Mouse (Mus musculus): ENCODE data around the gene Gcc2. TPM values are rescaled to one million over a fixed set of nuclear protein-coding genes. Genes with fewer than 3 reads are reported as not detected.
"Not testable (repeated sequence)": the region's sequence is repeated elsewhere in the genome, so short reads cannot be mapped to it uniquely, and the experiment has no call there.

Gcc2 gene
- polyA plus RNA-seq, 1 experiment from 2014 or later, result 95.9 TPM

DNA sequence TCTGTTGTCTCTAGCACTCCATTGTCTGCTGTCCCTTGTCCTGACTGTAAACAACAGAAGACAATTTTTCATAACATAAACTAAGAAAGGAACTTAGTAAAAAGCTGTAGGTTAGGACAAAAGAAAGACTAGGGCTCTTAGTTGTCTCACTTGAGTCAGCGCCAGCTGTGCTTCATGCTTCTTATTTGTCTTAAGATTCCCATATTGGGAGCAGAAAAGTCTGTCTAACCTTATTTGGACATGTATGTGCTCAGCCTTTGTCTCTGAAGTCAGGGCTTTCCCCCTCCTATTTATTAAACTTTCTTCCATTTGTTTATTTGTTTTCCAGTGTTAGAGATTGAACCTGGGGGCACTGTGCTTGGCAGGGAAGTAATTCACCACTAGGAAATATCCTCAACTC lies 80.9 kb downstream of the Gcc2 start:
- H3K27me3 ChIP-seq (replicated peaks), result no peaks in the 10 kb centered on the region
- H3K27ac ChIP-seq, result no peak overlapping the region
- no peak overlapping the region for H3K9ac ChIP-seq
- H3K9me3 ChIP-seq, result no peaks in the 10 kb centered on the region
- H3K4me2 ChIP-seq, result no peak overlapping the region
- no peak overlapping the region for H3K4me3 ChIP-seq
- 0 out of 2 replicates have a peak, but pooled peaks cover 4% of the 10 kb centered on the region for H3K4me1 ChIP-seq
- ATAC-seq (replicated peaks), result no peak
- no peaks in the 10 kb centered on the region for H3K36me3 ChIP-seq (replicated peaks)
- WGBS, result 85% methylated on average over 1 of the region's 1 CpGs

DNA sequence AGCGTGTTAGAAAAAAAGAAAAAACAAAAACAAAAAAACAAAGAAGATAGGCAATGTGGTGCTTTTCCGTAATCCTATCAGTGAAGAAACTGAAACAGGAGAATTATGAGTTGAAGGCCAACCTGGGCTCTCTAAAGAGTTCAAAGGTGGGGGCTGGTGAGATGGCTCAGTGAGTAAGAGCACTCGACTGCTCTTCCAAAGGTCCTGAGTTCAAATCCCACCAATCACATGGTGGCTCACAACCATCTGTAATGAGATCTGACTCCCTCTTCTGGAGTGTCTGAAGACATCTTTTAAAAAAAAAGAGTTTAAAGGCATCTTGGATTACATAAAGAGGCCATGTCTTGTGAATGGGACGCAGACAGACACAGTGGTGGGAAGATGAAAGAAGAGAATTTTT lies 81.8 kb downstream of the Gcc2 start:
- ATAC-seq (replicated peaks); H3K27ac ChIP-seq; H3K36me3 ChIP-seq (replicated peaks); H3K4me2 ChIP-seq; H3K4me1 ChIP-seq; H3K9me3 ChIP-seq; H3K9ac ChIP-seq; H3K4me3 ChIP-seq; H3K27me3 ChIP-seq (replicated peaks): not testable (repeated sequence)
- WGBS, result 91% methylated on average over 4 of the region's 4 CpGs

DNA sequence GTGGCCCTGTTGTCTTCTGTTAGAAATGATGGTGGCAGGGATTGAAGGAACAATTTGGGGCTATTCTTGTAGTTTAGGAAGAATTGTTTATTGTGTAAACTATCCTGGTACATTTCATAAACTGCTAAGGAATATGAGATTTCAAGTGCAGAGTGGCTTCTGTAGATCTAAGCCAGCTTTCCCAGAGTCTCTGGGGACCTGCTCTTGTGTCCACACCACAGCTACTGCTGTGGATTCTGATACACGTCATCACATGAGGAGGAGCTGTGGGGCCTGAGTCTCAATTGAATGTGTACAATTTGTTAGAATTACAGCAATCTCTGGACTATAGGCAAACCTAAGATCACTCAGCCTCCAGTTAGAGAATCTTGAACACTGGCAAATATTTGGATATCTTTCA lies 83.3 kb downstream of the Gcc2 start:
- ATAC-seq (replicated peaks), result no peak
- Histone ChIP-seq H3K4me1 (0 out of 2 replicates have a peak, but pooled peaks cover 4% of the 10 kb centered on the region), H3K9me3 (no peaks in the 10 kb centered on the region), H3K27me3 (replicated peaks) (no peaks in the 10 kb centered on the region), H3K36me3 (replicated peaks) (no peaks in the 10 kb centered on the region), H3K9ac (no peak overlapping the region), H3K4me3 (no peak overlapping the region), H3K27ac (0 out of 2 replicates have a peak overlapping the region, but pooled peaks have one; percentile 35), H3K4me2 (no peak overlapping the region)
- WGBS, result 35% methylated on average over 1 of the region's 1 CpGs

DNA sequence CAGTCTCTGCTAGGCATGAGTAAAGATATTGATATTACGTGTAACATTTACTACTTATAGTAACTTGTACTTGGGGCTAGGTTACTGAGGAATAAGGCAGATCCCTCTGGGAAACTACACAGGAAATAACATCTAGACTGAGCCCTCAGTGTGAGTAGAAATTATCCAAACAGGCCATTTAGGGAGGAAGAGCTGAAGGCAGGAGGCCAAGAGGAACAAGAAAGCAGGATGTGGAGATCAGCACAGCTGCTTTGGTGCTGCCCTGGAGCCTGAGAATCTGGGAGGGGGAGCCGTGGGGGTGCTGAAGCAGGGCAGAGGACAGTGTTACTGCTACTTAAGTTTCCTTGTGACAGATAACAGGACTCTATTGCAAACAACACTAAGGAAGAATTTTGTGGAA lies 86.4 kb downstream of the Gcc2 start:
- WGBS, result 94% methylated on average over 2 of the region's 2 CpGs
- Histone ChIP-seq H3K4me2 (no peak overlapping the region), H3K4me3 (no peak overlapping the region), H3K27ac (0 out of 2 replicates have a peak overlapping the region, but pooled peaks have one; percentile 12), H3K36me3 (replicated peaks) (no peaks in the 10 kb centered on the region), H3K27me3 (replicated peaks) (no peaks in the 10 kb centered on the region), H3K9me3 (no peaks in the 10 kb centered on the region), H3K4me1 (0 out of 2 replicates have a peak, but pooled peaks cover 4% of the 10 kb centered on the region), H3K9ac (no peak overlapping the region)
- no peak for ATAC-seq (replicated peaks)

DNA sequence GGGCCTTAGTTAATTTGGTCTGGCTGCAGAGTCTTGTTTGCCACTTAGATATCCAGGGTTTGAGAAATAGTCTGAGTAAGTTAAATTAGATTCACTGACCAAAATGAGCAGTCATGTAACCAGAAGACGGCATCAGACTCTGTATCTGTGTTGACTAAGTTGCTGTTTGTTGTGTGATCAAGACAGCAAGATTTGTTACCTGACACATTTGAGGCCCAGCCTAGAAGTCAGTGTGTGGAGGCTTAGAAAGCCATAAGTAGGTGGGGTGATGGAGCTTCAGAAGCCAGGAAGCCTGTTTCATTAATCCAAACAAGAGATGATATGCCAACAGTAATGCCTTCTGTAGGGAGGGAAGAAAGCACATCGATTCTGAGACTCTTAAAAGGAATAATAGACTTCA lies 86.9 kb downstream of the Gcc2 start:
- 91% methylated on average over 2 of the region's 2 CpGs for WGBS
- no peak overlapping the region for H3K9ac ChIP-seq
- H3K27ac ChIP-seq, result 0 out of 2 replicates have a peak overlapping the region, but pooled peaks have one; percentile 12
- ATAC-seq (replicated peaks), result no peak
- H3K27me3 ChIP-seq (replicated peaks), result no peaks in the 10 kb centered on the region
- 0 out of 2 replicates have a peak, but pooled peaks cover 4% of the 10 kb centered on the region for H3K4me1 ChIP-seq
- no peaks in the 10 kb centered on the region for H3K36me3 ChIP-seq (replicated peaks)
- no peaks in the 10 kb centered on the region for H3K9me3 ChIP-seq
- no peak overlapping the region for H3K4me2 ChIP-seq
- H3K4me3 ChIP-seq, result no peak overlapping the region

DNA sequence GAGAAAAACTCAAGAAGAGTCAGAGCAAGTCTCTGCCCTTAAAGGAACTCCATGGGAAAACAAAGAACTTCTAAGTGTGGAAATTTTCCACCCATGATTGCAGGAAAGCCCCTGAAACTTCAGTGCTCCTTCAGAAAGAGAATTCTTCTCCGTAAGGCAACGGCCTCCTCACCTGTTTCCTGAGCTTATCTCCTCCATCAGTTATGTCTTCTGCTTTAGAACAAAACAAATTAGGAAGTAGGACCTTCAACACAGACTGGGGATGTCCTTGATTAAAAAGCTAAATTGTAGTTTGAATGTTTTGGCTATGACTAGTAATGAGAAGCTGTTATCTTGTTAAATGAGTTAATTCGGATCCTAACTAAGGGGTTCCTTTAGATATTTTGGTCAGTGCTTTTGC lies 88.3 kb downstream of the Gcc2 start:
- H3K4me2 ChIP-seq, result no peak overlapping the region
- H3K36me3 ChIP-seq (replicated peaks), result no peaks in the 10 kb centered on the region
- H3K27me3 ChIP-seq (replicated peaks), result no peaks in the 10 kb centered on the region
- H3K4me3 ChIP-seq, result no peak overlapping the region
- no peak for ATAC-seq (replicated peaks)
- H3K9me3 ChIP-seq, result no peaks in the 10 kb centered on the region
- no peak overlapping the region for H3K27ac ChIP-seq
- 94% methylated on average over 3 of the region's 3 CpGs for WGBS
- H3K9ac ChIP-seq, result no peak overlapping the region
- no peaks in the 10 kb centered on the region for H3K4me1 ChIP-seq

DNA sequence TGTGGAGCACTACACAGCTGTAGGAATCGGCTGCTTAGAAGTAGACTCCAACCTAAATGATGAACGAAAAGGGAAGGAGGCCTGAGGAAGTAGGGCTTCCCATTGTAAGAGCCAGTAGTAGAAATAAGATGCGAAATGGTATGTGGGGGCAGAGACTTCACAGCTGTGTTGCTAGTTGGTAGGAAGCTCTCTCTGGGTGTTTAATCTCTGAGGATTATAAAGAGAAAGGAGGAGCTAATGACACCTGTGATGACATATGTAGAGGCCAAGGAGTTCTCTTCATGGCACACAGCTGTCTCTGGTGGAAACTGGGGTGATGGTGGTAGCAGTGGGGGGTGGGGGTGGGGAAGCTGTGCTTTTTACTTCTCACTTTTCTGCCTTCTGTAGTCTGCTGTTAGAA lies 95.3 kb downstream of the Gcc2 start:
- Histone ChIP-seq H3K9me3 (no peaks in the 10 kb centered on the region), H3K27ac (no peak overlapping the region), H3K36me3 (replicated peaks) (no peaks in the 10 kb centered on the region), H3K27me3 (replicated peaks) (no peaks in the 10 kb centered on the region), H3K4me3 (no peak overlapping the region), H3K4me1 (no peaks in the 10 kb centered on the region), H3K4me2 (no peak overlapping the region), H3K9ac (no peak overlapping the region)
- WGBS, result 87% methylated on average over 3 of the region's 3 CpGs
- no peak for ATAC-seq (replicated peaks)

DNA sequence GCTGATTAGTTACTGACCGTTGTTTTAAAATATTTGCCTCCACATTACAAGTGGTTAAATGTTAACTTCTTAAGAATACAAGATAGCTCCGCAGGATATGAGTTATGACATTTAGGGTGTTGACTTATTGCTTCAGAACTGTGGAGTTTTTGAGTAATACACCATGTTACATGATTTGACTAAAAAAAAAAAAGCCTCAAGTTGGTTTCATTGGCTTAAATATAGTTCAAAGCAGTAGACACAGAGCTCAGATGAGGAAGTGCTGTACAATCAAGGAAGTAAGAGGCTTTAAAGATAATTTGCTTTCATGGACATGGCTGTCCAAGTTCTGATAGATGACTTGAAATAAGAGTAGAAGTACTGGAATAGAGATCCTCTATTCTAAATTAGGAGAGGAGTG lies 96.4 kb downstream of the Gcc2 start:
- no peak overlapping the region for H3K27ac ChIP-seq
- no peaks in the 10 kb centered on the region for H3K9me3 ChIP-seq
- no peaks in the 10 kb centered on the region for H3K27me3 ChIP-seq (replicated peaks)
- H3K4me1 ChIP-seq, result no peaks in the 10 kb centered on the region
- no peak for ATAC-seq (replicated peaks)
- 91% methylated on average over 2 of the region's 2 CpGs for WGBS
- H3K9ac ChIP-seq, result no peak overlapping the region
- H3K36me3 ChIP-seq (replicated peaks), result no peaks in the 10 kb centered on the region
- H3K4me2 ChIP-seq, result no peak overlapping the region
- no peak overlapping the region for H3K4me3 ChIP-seq

DNA sequence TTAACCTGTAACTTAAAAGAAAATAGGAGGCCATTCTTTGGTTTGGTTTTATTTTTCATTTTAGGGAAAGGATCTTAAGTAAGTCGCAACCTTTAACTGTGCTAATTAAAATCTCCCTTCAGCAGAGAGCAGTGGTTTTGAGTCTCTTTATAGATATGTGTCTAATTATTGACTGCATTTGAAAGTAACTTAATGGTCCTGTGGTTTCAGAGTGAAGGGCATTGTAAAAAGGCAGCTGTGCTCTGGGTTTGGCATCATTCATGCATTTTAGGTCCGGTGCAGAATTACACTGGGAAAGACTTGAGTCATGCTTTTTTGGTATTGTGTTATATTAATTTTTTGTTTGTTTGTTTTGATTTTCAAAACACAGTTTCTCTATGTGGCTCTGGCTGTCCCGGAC lies 97.1 kb downstream of the Gcc2 start:
- Histone ChIP-seq H3K4me1 (no peaks in the 10 kb centered on the region), H3K4me3 (no peak overlapping the region), H3K4me2 (no peak overlapping the region), H3K9me3 (no peaks in the 10 kb centered on the region), H3K27ac (no peak overlapping the region), H3K36me3 (replicated peaks) (no peaks in the 10 kb centered on the region), H3K27me3 (replicated peaks) (no peaks in the 10 kb centered on the region), H3K9ac (no peak overlapping the region)
- ATAC-seq (replicated peaks), result no peak
- 76% methylated on average over 3 of the region's 3 CpGs for WGBS

DNA sequence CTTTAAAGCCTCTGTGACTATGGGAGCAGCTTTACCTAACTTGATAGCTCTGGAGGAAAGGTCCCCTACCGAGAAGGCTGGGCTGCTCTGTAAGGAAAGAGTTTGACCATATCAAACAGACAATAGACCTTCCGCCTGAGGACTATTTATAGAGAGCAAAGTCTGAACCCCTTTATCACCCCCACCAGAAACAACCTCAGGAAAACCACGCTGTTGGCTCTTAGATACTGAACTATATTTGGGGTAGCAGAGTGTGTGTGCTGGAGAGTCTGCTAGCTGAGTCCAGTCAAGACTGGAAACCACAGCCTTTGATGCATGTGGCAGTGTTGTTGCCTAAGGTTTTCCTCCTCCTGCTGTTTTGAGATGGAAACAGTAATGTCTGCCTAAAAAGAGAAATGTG lies 99.3 kb downstream of the Gcc2 start:
- Histone ChIP-seq H3K9ac (no peak overlapping the region), H3K36me3 (replicated peaks) (no peaks in the 10 kb centered on the region), H3K4me1 (no peaks in the 10 kb centered on the region), H3K27me3 (replicated peaks) (no peaks in the 10 kb centered on the region), H3K27ac (no peak overlapping the region), H3K4me3 (no peak overlapping the region), H3K4me2 (no peak overlapping the region), H3K9me3 (no peaks in the 10 kb centered on the region)
- 19% methylated on average over 3 of the region's 3 CpGs for WGBS
- 0 out of 2 replicates have a peak, but pooled peaks have one; percentile 35 for ATAC-seq (replicated peaks)

Other genes starting within 250 kb of the Gcc2 start
- gene AW822073, start 30.6 kb upstream of the Gcc2 start, polyA plus RNA-seq (2015; fragmentation: Nextera tagmentation; extraction: Ambion mirVana), result not detected in 2 replicates
- gene Duxf3, start 22.8 kb upstream of the Gcc2 start, polyA plus RNA-seq (2015; fragmentation: Nextera tagmentation; extraction: Ambion mirVana), result not detected in 2 replicates
- gene Gm4981, start 18.8 kb upstream of the Gcc2 start, polyA plus RNA-seq (2015; fragmentation: Nextera tagmentation; extraction: Ambion mirVana), result not detected in 2 replicates
- gene Lims1, start 68.0 kb downstream of the Gcc2 start, polyA plus RNA-seq (2015; fragmentation: Nextera tagmentation; extraction: Ambion mirVana), result 52.6 and 54.6 TPM in 2 replicates
- gene Ranbp2, start 191.4 kb downstream of the Gcc2 start, polyA plus RNA-seq (2015; fragmentation: Nextera tagmentation; extraction: Ambion mirVana), result 15.2 and 16.0 TPM in 2 replicates
- gene Ccdc138, start 242.5 kb downstream of the Gcc2 start, polyA plus RNA-seq (2015; fragmentation: Nextera tagmentation; extraction: Ambion mirVana), result 9.6 and 10.0 TPM in 2 replicates

Measured in midbrain, embryonic 15.5 days (tissue).